Comparison of ENCODE assay signal across 28 mouse cellular contexts in the genomic region with DNA sequence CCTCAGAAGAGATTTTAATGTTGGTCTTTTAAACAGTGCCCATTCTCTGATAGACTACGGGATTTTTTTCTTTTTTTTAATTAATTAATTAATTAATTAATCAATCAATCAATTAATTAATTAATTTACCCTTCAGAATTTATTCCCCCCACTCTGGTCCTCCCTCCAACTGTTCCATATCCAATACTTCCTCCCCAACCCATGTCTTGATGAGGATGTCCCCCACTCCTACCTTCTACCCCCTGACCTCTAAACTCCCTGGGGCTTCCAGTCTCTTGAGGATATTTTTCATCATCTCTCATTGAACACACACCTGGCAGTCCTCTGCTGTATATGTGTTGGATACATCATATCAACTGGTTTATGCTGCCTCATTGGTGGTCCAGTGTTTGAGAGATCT.
"Had no signal": no experiment of that assay in that cellular context is flagged by ENCODE, and none has a peak within 500 bp of the region (broad histone marks: within the 10 kb centered on the region; RNA-seq: fewer than 3 reads in every experiment).

No protein-coding gene starts in this region.

- H3K9ac ChIP-seq: embryonic facial prominence, embryonic 13.5 days; embryonic facial prominence, embryonic 15.5 days; forebrain, embryonic 12.5 days; forebrain, embryonic 13.5 days; forebrain, embryonic 15.5 days; forebrain, postnatal 0 days had no signal

- H3K27me3 ChIP-seq: embryonic facial prominence, embryonic 13.5 days; embryonic facial prominence, embryonic 15.5 days; forebrain, embryonic 12.5 days; forebrain, embryonic 13.5 days; forebrain, embryonic 15.5 days had no signal

- H3K9me3 ChIP-seq: embryonic facial prominence, embryonic 13.5 days; embryonic facial prominence, embryonic 15.5 days; forebrain, embryonic 10.5 days; forebrain, embryonic 12.5 days; forebrain, embryonic 13.5 days; forebrain, embryonic 15.5 days had no signal

- H3K27ac ChIP-seq: embryonic facial prominence, embryonic 13.5 days; embryonic facial prominence, embryonic 15.5 days; forebrain, embryonic 10.5 days; forebrain, embryonic 12.5 days; forebrain, embryonic 13.5 days; forebrain, embryonic 15.5 days; gastrocnemius, adult 2 months; heart, adult 2 months had no signal

- ATAC-seq: forebrain, embryonic 13.5 days; forebrain, embryonic 14.5 days; forebrain, embryonic 15.5 days; forebrain, embryonic 16.5 days; forebrain, postnatal 0 days had no signal

- H3K4me3 ChIP-seq: embryonic facial prominence, embryonic 13.5 days; embryonic facial prominence, embryonic 15.5 days; erythroblast, embryonic 14.5 days; forebrain, embryonic 10.5 days; forebrain, embryonic 12.5 days; forebrain, embryonic 13.5 days; forebrain, embryonic 15.5 days; gastrocnemius, adult 2 months; heart, adult 2 months had no signal

- DNase-seq: cerebellum, adult 18-20 months; cerebellum, adult 2 months; cerebellum, adult 8-10 months; cerebellum, adult 9-10 months; cerebellum, adult 9-11 months; cerebellum, postnatal 10 days; cerebellum, postnatal 14 days; cerebellum, postnatal 25 days; cerebellum, postnatal 36 days; embryo, embryonic 11 days; forebrain, postnatal 0 days; gastrocnemius, adult 2 months; gastrocnemius, postnatal 10 days; gastrocnemius, postnatal 14 days; gastrocnemius, postnatal 25 days; gastrocnemius, postnatal 36 days; heart, adult 11 months; heart, adult 18-20 months; heart, adult 2 months had no signal

- H3K4me2 ChIP-seq: embryonic facial prominence, embryonic 13.5 days; embryonic facial prominence, embryonic 15.5 days; forebrain, embryonic 12.5 days; forebrain, embryonic 13.5 days; forebrain, embryonic 15.5 days had no signal

- H3K4me1 ChIP-seq: embryonic facial prominence, embryonic 13.5 days; embryonic facial prominence, embryonic 15.5 days; forebrain, embryonic 10.5 days; forebrain, embryonic 12.5 days; forebrain, embryonic 13.5 days; forebrain, embryonic 15.5 days had no signal

- H3K36me3 ChIP-seq: embryonic facial prominence, embryonic 13.5 days; embryonic facial prominence, embryonic 15.5 days; forebrain, embryonic 10.5 days; forebrain, embryonic 12.5 days; forebrain, embryonic 15.5 days had no signal
